Mouse (Mus musculus) intestine, embryonic 14.5 days (tissue): ENCODE measurements around the gene Tnfsf13. TPM values are rescaled to one million over a fixed set of nuclear protein-coding genes. Genes with fewer than 3 reads are reported as not detected.

Experiments used
- ATAC-seq: fragments of 200-750 bp; cut with Nextera tagmentation; replicated peaks from 2 replicates; pipeline ENCODE4 v1.8.0; 2017; ENCODE audit warnings: low read depth, moderate number of reproducible peaks, moderate TSS enrichment, moderate library complexity; ENCODE audit not compliant: low FRiP score, low TSS enrichment
- DNase-seq: peaks from one replicate; pipeline ENCODE4 v3.0.0-alpha.2; 2018; ENCODE audit warnings: low spot score
- H3K27ac ChIP-seq: fragments of 300-500 bp; sonication (generic); 2 replicates; pipeline ENCODE4 v1.5.1; 2014; ENCODE audit warnings: low read depth, mild to moderate bottlenecking, control low read depth
- H3K27me3 ChIP-seq: fragments of 300-500 bp; sonication (generic); replicated peaks from 2 replicates; pipeline ENCODE4 v1.6.1; 2014; ENCODE audit warnings: low read length, control low read depth; ENCODE audit not compliant: control insufficient read depth, insufficient read depth
- H3K36me3 ChIP-seq: fragments of 300-500 bp; sonication (generic); 2 replicates; pipeline ENCODE4 v1.6.1; 2014; ENCODE audit warnings: low read length, control low read depth; ENCODE audit not compliant: control insufficient read depth, insufficient read depth
- H3K4me1 ChIP-seq: fragments of 300-500 bp; sonication (generic); replicated peaks from 2 replicates; pipeline ENCODE4 v1.6.1; 2014; ENCODE audit warnings: low read length, control low read depth, mixed read lengths; ENCODE audit not compliant: control insufficient read depth, insufficient read depth
- H3K4me2 ChIP-seq: fragments of 300-500 bp; sonication (generic); 2 replicates; pipeline ENCODE4 v1.6.1; 2014; ENCODE audit warnings: low read length
- H3K4me3 ChIP-seq: fragments of 300-500 bp; sonication (generic); 2 replicates; pipeline ENCODE4 v1.5.1; 2014; ENCODE audit warnings: low read depth, low read length, control low read depth, mixed read lengths
- H3K9ac ChIP-seq: fragments of 300-500 bp; sonication (generic); 2 replicates; pipeline ENCODE4 v1.6.1; 2014; ENCODE audit warnings: mild to moderate bottlenecking, low read length
- H3K9me3 ChIP-seq: fragments of 300-500 bp; sonication (generic); 2 replicates; pipeline ENCODE4 v1.6.1; 2016; ENCODE audit warnings: low read length, control low read depth; ENCODE audit not compliant: control insufficient read depth
- WGBS: fragments of 180-500 bp; shearing (Covaris S2); extraction: QIAGEN DNeasy Blood & Tissue Kit; methylation state at CpG from one replicate; pipeline ENCODE4 v1.1.7; 2014; 5-methylcytosine and 5-hydroxymethylcytosine counted together
- polyA plus RNA-seq: library from polyadenylated mRNA; unstranded; fragments of >200 nt; fragmentation: Nextera tagmentation; extraction: Ambion mirVana; gene quantifications from 2 replicates; pipeline ENCODE4 v1.2.1, GENCODE M21; 2014

The Tnfsf13 gene
- polyA plus RNA-seq, 1 experiment from 2014 or later: not detected

DNA sequence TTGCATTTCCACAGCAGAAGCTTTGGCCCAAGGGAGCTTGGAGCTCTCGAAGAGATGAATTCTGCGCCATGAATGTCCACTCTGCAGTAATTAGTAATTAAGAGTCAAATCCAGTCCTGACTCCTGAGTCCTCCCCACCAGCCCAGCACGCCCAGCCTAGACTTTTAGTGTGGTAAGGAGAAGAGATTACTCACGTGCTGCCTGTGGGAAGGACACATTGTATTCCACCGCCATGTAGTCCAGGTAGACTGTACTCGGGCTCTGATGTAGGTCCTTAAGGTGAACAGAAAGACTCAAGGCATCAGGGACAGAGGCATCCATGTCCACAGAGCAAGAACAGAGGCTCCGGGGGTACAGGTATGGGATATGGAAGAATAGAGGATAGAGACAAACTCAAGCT lies 20.7 kb downstream of the Tnfsf13 start:
- H3K4me3 ChIP-seq: no peak overlapping the region
- H3K36me3 ChIP-seq: peaks cover 67% of the 10 kb centered on the region
- H3K9me3 ChIP-seq: no peaks in the 10 kb centered on the region
- H3K27me3 ChIP-seq: no peaks in the 10 kb centered on the region
- peaks cover 13% of the 10 kb centered on the region for H3K4me1 ChIP-seq
- no peak for ATAC-seq
- H3K27ac ChIP-seq: no peak overlapping the region
- no peak for DNase-seq
- WGBS: 94% methylated on average over 7 of the region's 7 CpGs
- H3K4me2 ChIP-seq: no peak overlapping the region
- H3K9ac ChIP-seq: no peak overlapping the region

DNA sequence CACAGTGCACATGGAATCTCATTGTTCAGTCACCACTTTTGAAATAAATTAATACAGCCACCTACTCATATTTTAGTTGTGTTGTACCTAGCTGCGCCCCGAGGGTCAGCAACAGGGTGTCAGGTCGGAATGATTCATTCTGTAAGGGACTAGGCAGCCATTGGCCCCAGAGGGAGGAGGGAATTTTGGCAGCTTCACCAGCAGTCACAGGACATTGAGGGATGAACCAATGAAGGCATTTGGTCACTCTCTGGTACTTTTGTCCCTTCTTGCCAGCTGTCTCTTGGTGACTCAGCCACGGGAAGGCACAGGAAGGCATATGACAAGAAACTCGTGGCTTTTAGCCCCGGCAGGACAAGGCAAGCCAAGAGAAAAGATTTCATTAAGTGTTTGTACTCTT lies 21.8 kb downstream of the Tnfsf13 start:
- no peak overlapping the region for H3K4me2 ChIP-seq
- WGBS: 84% methylated on average over 6 of the region's 6 CpGs
- peaks cover 12% of the 10 kb centered on the region for H3K4me1 ChIP-seq
- no peak overlapping the region for H3K9ac ChIP-seq
- no peak overlapping the region for H3K4me3 ChIP-seq
- ATAC-seq: no peak
- peaks cover 67% of the 10 kb centered on the region for H3K36me3 ChIP-seq
- no peak overlapping the region; the same call in 1 of the 2 replicates for H3K27ac ChIP-seq
- no peaks in the 10 kb centered on the region for H3K27me3 ChIP-seq
- no peaks in the 10 kb centered on the region for H3K9me3 ChIP-seq
- DNase-seq: no peak

GRCm38 (mm10) chr11:69662967-69663671 lies 22.5 kb downstream of the Tnfsf13 start:
- Histone ChIP-seq H3K4me1 (peaks cover 12% of the 10 kb centered on the region), H3K36me3 (peaks cover 67% of the 10 kb centered on the region), H3K9me3 (no peaks in the 10 kb centered on the region), H3K9ac (peak overlapping the region; percentile 54), H3K4me2 (peak overlapping the region; percentile 59), H3K27me3 (no peaks in the 10 kb centered on the region), H3K27ac (peak overlapping the region; percentile 97), H3K4me3 (peak overlapping the region; percentile 65)
- WGBS: 68% methylated on average over 13 of the region's 13 CpGs
- DNase-seq: no peak
- ATAC-seq: peak; percentile 1; the same call in 1 of the 2 replicates

- Histone ChIP-seq H3K27me3 (no peaks in the 10 kb centered on the region), H3K9me3 (no peaks in the 10 kb centered on the region), H3K4me3 (peak within 1 kb of the TSS; percentile 65), H3K27ac (peak within 1 kb of the TSS; percentile 97), H3K4me1 (peaks cover 12% of the 10 kb centered on the region), H3K4me2 (peak within 1 kb of the TSS; percentile 59), H3K36me3 (peaks cover 67% of the 10 kb centered on the region), H3K9ac (peak within 1 kb of the TSS; percentile 54)
- ATAC-seq (peak; percentile 90), DNase-seq (peak; percentile 98)
- under 1% methylated on average over 48 of the region's 48 CpGs for WGBS
These were observed 23.2 kb downstream of the Tnfsf13 start, which contains the start of gene Mpdu1 for GRCm38 (mm10) chr11:69662213-69662966. TSS of gene Mpdu1 (minus strand) at chr11:69662642.

GRCm38 (mm10) chr11:69661221-69661881 lies 24.2 kb downstream of the Tnfsf13 start:
- DNase-seq (no peak), ATAC-seq (no peak)
- peak overlapping the region; percentile 54 for H3K9ac ChIP-seq
- peaks cover 12% of the 10 kb centered on the region for H3K4me1 ChIP-seq
- peak overlapping the region; percentile 59 for H3K4me2 ChIP-seq
- H3K36me3 ChIP-seq: peaks cover 68% of the 10 kb centered on the region
- peak overlapping the region; percentile 65 for H3K4me3 ChIP-seq
- 80% methylated on average over 3 of the region's 3 CpGs for WGBS
- peak overlapping the region; percentile 97 for H3K27ac ChIP-seq
- H3K27me3 ChIP-seq: no peaks in the 10 kb centered on the region
- no peaks in the 10 kb centered on the region for H3K9me3 ChIP-seq

GRCm38 (mm10) chr11:69657462-69657881 lies 28.1 kb downstream of the Tnfsf13 start:
- no peak for ATAC-seq
- H3K36me3 ChIP-seq: peaks cover 63% of the 10 kb centered on the region
- DNase-seq: peak; percentile 61
- 81% methylated on average over 15 of the region's 15 CpGs for WGBS
- no peaks in the 10 kb centered on the region for H3K27me3 ChIP-seq
- H3K9ac ChIP-seq: no peak overlapping the region
- H3K4me2 ChIP-seq: no peak overlapping the region
- peaks cover 11% of the 10 kb centered on the region for H3K4me1 ChIP-seq
- H3K27ac ChIP-seq: no peak overlapping the region
- H3K4me3 ChIP-seq: no peak overlapping the region
- H3K9me3 ChIP-seq: no peaks in the 10 kb centered on the region

GRCm38 (mm10) chr11:69656617-69657461 lies 28.7 kb downstream of the Tnfsf13 start:
- Histone ChIP-seq H3K9ac (no peak overlapping the region), H3K4me2 (no peak overlapping the region), H3K27me3 (no peaks in the 10 kb centered on the region), H3K36me3 (peaks cover 69% of the 10 kb centered on the region), H3K27ac (no peak overlapping the region), H3K9me3 (no peaks in the 10 kb centered on the region), H3K4me1 (peaks cover 11% of the 10 kb centered on the region), H3K4me3 (no peak overlapping the region)
- WGBS: 76% methylated on average over 10 of the region's 10 CpGs
- no peak for ATAC-seq
- DNase-seq: peak; percentile 79

- no peak for ATAC-seq
- no peak overlapping the region for H3K9ac ChIP-seq
These were observed 29.5 kb downstream of the Tnfsf13 start for GRCm38 (mm10) chr11:69656065-69656455.

More at GRCm38 (mm10) chr11:69656065-69656455, 29.5 kb downstream of the Tnfsf13 start:
- Histone ChIP-seq H3K4me3 (no peak overlapping the region), H3K4me1 (peaks cover 6% of the 10 kb centered on the region; the same call in 1 of the 2 replicates), H3K36me3 (peaks cover 77% of the 10 kb centered on the region), H3K9me3 (no peaks in the 10 kb centered on the region), H3K27ac (no peak overlapping the region), H3K27me3 (no peaks in the 10 kb centered on the region), H3K4me2 (no peak overlapping the region)
- no peak for DNase-seq
- WGBS: 79% methylated on average over 5 of the region's 5 CpGs
